27 mouse cellular contexts compared by ENCODE assay signal in the genomic region with DNA sequence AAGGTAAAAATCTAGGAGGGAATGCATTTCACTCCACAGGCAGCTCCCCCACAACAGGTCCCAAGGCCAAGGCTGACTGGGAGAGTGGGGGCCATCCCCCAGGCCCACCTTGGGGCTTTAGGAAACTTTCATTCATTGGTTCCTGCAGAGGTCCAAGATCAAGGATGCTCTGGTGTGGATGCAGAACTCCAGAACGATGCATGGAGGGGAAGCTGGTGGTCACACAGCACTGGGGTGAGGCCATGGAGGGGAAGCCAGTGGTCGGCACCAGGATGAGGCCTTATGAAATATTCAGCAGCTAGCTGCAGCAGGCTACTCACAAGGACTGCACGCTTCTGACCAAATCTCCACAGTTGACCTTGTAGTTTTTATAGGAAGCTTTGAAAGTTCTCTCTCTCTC.
DNase-seq lines count a peak whose midpoint lies in the region; ATAC-seq lines count a peak whose summit lies in the region.
"Had no signal": no experiment of that assay in that cellular context is flagged by ENCODE, and none has a peak within 500 bp of the region (broad histone marks: within the 10 kb centered on the region; RNA-seq: fewer than 3 reads in every experiment).

No protein-coding gene starts in this region.

- H3K4me1 ChIP-seq in midbrain, embryonic 11.5 days (ENCODE audit: control insufficient read depth, insufficient read depth, low read length), result no peaks in the 10 kb centered on the region
- peaks cover 25% of the 10 kb centered on the region for H3K4me1 ChIP-seq in midbrain, embryonic 10.5 days
- H3K4me1 ChIP-seq in kidney, embryonic 14.5 days (ENCODE audit: control insufficient read depth, insufficient read depth, low read length), result peaks cover 12% of the 10 kb centered on the region
- H3K4me1 ChIP-seq: embryonic facial prominence, embryonic 13.5 days; embryonic facial prominence, embryonic 15.5 days had no signal

- no peak overlapping the region for H3K4me2 ChIP-seq in midbrain, embryonic 11.5 days
- H3K4me2 ChIP-seq in kidney, embryonic 14.5 days (replicated peaks; ENCODE audit: low read depth, low read length), result no peak overlapping the region
- H3K4me2 ChIP-seq: embryonic facial prominence, embryonic 13.5 days; embryonic facial prominence, embryonic 15.5 days; forebrain, embryonic 12.5 days had no signal

- H3K9me3 ChIP-seq in midbrain, embryonic 11.5 days (ENCODE audit: control insufficient read depth, low read length), result no peaks in the 10 kb centered on the region
- no peaks in the 10 kb centered on the region for H3K9me3 ChIP-seq in midbrain, embryonic 10.5 days (replicated peaks)
- H3K9me3 ChIP-seq in kidney, embryonic 14.5 days (ENCODE audit: control insufficient read depth, low read length), result no peaks in the 10 kb centered on the region
- H3K9me3 ChIP-seq: embryonic facial prominence, embryonic 13.5 days; embryonic facial prominence, embryonic 15.5 days; forebrain, embryonic 10.5 days; forebrain, embryonic 12.5 days had no signal

- no peak overlapping the region for H3K27ac ChIP-seq in midbrain, embryonic 11.5 days (ENCODE audit: low read depth, low read length)
- H3K27ac ChIP-seq in midbrain, embryonic 10.5 days (replicated peaks), result no peak overlapping the region
- no peak overlapping the region for H3K27ac ChIP-seq in kidney, embryonic 14.5 days (ENCODE audit: low read depth, low read length)
- H3K27ac ChIP-seq: embryonic facial prominence, embryonic 13.5 days; embryonic facial prominence, embryonic 15.5 days; forebrain, embryonic 10.5 days; forebrain, embryonic 12.5 days had no signal

- no peak for ATAC-seq in midbrain, embryonic 11.5 days (ENCODE audit: low FRiP score)
- ATAC-seq in hematopoietic stem cell, adult 5-6 weeks (replicated peaks in 1 of 2; ENCODE audit: insufficient read depth in 1 of 2, low FRiP score in 2 of 2, low TSS enrichment in 1 of 2, low read depth in 1 of 2, poor library complexity in 2 of 2, severe bottlenecking in 2 of 2), result peak; percentile 53 to 57; a peak in 3 of 4 replicates
- ATAC-seq in megakaryocyte, adult 5-6 weeks (ENCODE audit: poor library complexity, severe bottlenecking), result no peak
- ATAC-seq in kidney, embryonic 14.5 days (ENCODE audit: low FRiP score, low TSS enrichment), result no peak
- ATAC-seq: activated CD4-positive, CD25-positive, alpha-beta regulatory T cell, adult 4 months; CD4-positive, CD25-positive, alpha-beta regulatory T cell, adult 4 months; forebrain, embryonic 14.5 days; forebrain, embryonic 16.5 days; Patski had no signal

- peak; percentile 75 for DNase-seq in midbrain, embryonic 11.5 days (ENCODE audit: low spot score, missing footprints)
- no peak for DNase-seq in midbrain, embryonic 10.5 days (ENCODE audit: low spot score)
- DNase-seq: adrenal gland, adult 8-10 months; adrenal gland, postnatal 14 days; adrenal gland, postnatal 36 days; B cell, adult 2 months; cerebellum, adult 11-12 months; cerebellum, adult 2 months; cerebellum, adult 9-10 months; cerebellum, postnatal 10 days; cerebellum, postnatal 25 days; embryo, embryonic 11 days had no signal

- H3K36me3 ChIP-seq in midbrain, embryonic 11.5 days (ENCODE audit: control insufficient read depth, insufficient read depth, low read length), result no peaks in the 10 kb centered on the region
- no peaks in the 10 kb centered on the region for H3K36me3 ChIP-seq in midbrain, embryonic 10.5 days
- no peaks in the 10 kb centered on the region for H3K36me3 ChIP-seq in kidney, embryonic 14.5 days (ENCODE audit: control insufficient read depth, insufficient read depth, low read length)
- H3K36me3 ChIP-seq: embryonic facial prominence, embryonic 13.5 days; embryonic facial prominence, embryonic 15.5 days; forebrain, embryonic 10.5 days; forebrain, embryonic 12.5 days; G1E had no signal

- no peaks in the 10 kb centered on the region for H3K27me3 ChIP-seq in midbrain, embryonic 11.5 days (ENCODE audit: control insufficient read depth, insufficient read depth, low read length)
- no peaks in the 10 kb centered on the region; the same call in 1 of the 2 replicates for H3K27me3 ChIP-seq in midbrain, embryonic 10.5 days (ENCODE audit: low read depth, poor library complexity, severe bottlenecking)
- H3K27me3 ChIP-seq in kidney, embryonic 14.5 days (ENCODE audit: control insufficient read depth, insufficient read depth, low read length), result no peaks in the 10 kb centered on the region
- H3K27me3 ChIP-seq: CH12.LX; embryonic facial prominence, embryonic 13.5 days; embryonic facial prominence, embryonic 15.5 days; Patski had no signal

- WGBS in midbrain, embryonic 11.5 days, result 86% methylated on average over 3 of the region's 3 CpGs
- 76% methylated on average over 3 of the region's 3 CpGs for WGBS in midbrain, embryonic 10.5 days
- WGBS in kidney, embryonic 14.5 days, result 76% methylated on average over 3 of the region's 3 CpGs

- no peak overlapping the region for H3K9ac ChIP-seq in midbrain, embryonic 11.5 days (ENCODE audit: low read length)
- no peak overlapping the region for H3K9ac ChIP-seq in kidney, embryonic 14.5 days (ENCODE audit: low read depth, low read length)
- H3K9ac ChIP-seq: embryonic facial prominence, embryonic 13.5 days; embryonic facial prominence, embryonic 15.5 days; forebrain, embryonic 12.5 days had no signal

- no peak overlapping the region for H3K4me3 ChIP-seq in midbrain, embryonic 11.5 days (ENCODE audit: low read depth, low read length)
- H3K4me3 ChIP-seq in midbrain, embryonic 10.5 days, result no peak overlapping the region
- no peak overlapping the region for H3K4me3 ChIP-seq in kidney, embryonic 14.5 days (ENCODE audit: low read length)
- H3K4me3 ChIP-seq: embryonic facial prominence, embryonic 13.5 days; embryonic facial prominence, embryonic 15.5 days; erythroblast, embryonic 14.5 days; forebrain, embryonic 10.5 days; forebrain, embryonic 12.5 days had no signal

Comparison
In these comparisons a context has a peak if more than half of its experiments do, and no peak if none do; other contexts are left out.
1. ATAC-seq: peak in hematopoietic stem cell, adult 5-6 weeks (2 of 2); none in midbrain, embryonic 11.5 days (single experiment), megakaryocyte, adult 5-6 weeks (single experiment) and kidney, embryonic 14.5 days (single experiment).